Mouse (Mus musculus) heart, postnatal 0 days (tissue): ENCODE results near the gene Gm42372.

Experiments used
- CTCF ChIP-seq: IDR thresholded peaks from 2 replicates; pipeline ENCODE4 v1.5.1; 2016; ENCODE audit warnings: antibody characterized with exemption, control low read depth, low read depth
- EP300 ChIP-seq: IDR thresholded peaks from 2 replicates; pipeline ENCODE4 v1.6.1; 2016; ENCODE audit warnings: antibody characterized with exemption, low read depth

GRCm38 (mm10) chr7:16993651-16994399 lies 10.9 kb downstream of the Gm42372 start:
- no peak for TF ChIP-seq CTCF
- no peak for TF ChIP-seq EP300
